Mouse (Mus musculus): ENCODE results near the gene Rergl.
A peak's percentile ranks its signal among the peaks of the same experiment; 100 is the strongest.

Rergl gene

GRCm38 (mm10) chr6:139501876-139502275, at the start of gene Rergl:
Rergl (minus strand) TSS chr6:139501976.
- DNase-seq (ENCODE audit: low spot score in 2 of 2), result no peak

- DNase-seq (ENCODE audit: low spot score in 2 of 2), result no peak
Observed at GRCm38 (mm10) chr6:139538469-139538868, 36.7 kb upstream of the Rergl start.

GRCm38 (mm10) chr6:139525406-139525805, 23.6 kb upstream of the Rergl start:
- DNase-seq (ENCODE audit: low spot score in 2 of 2), result no peak

GRCm38 (mm10) chr6:139524288-139524687, 22.5 kb upstream of the Rergl start:
- no peak for DNase-seq (ENCODE audit: low spot score in 2 of 2)

GRCm38 (mm10) chr6:139514938-139515510, 13.2 kb upstream of the Rergl start:
- peak in 1 of 2 experiments; percentile 4 for DNase-seq (ENCODE audit: low spot score in 2 of 2)

- DNase-seq (ENCODE audit: low spot score in 2 of 2), result no peak
Observed at GRCm38 (mm10) chr6:139479730-139480129, 22.0 kb downstream of the Rergl start.

GRCm38 (mm10) chr6:139464980-139465379, 36.8 kb downstream of the Rergl start:
- no peak for DNase-seq (ENCODE audit: low spot score in 2 of 2)

- DNase-seq (ENCODE audit: low spot score in 2 of 2), result no peak
Observed at GRCm38 (mm10) chr6:139464292-139464691, 37.5 kb downstream of the Rergl start.

- DNase-seq (ENCODE audit: low spot score in 2 of 2), result peak in 1 of 2 experiments; percentile 3
Observed at GRCm38 (mm10) chr6:139461094-139461493, 40.7 kb downstream of the Rergl start.

GRCm38 (mm10) chr6:139460470-139460869, 41.3 kb downstream of the Rergl start:
- no peak for DNase-seq (ENCODE audit: low spot score in 2 of 2)

GRCm38 (mm10) chr6:139443999-139444398, 57.8 kb downstream of the Rergl start:
- no peak for DNase-seq (ENCODE audit: low spot score in 2 of 2)
